Mouse (Mus musculus) heart, adult 18-20 months (tissue): Measurements from ENCODE around the gene Dffb. TPM values are rescaled to one million over a fixed set of nuclear protein-coding genes. Genes with fewer than 3 reads are reported as not detected.

Source experiments
- DNase-seq, 2 experiments: peaks; one replicate each; pipeline ENCODE4 v3.0.0; 2021 to 2022; ENCODE audit warnings: mixed read lengths in 1 of 2
- long read RNA-seq, 2 experiments: library from polyadenylated mRNA; stranded (forward); transcript quantifications; one replicate each; pipeline ENCODE4 v2.0.0; 2021
- total RNA-seq, 2 experiments: library from RNA; stranded (reverse); gene quantifications; 2 replicates each; pipeline ENCODE4 v1.2.3; 2021

Dffb gene
- total RNA-seq = 1 to 10 TPM; 1.3 to 2.2 TPM
- long read RNA-seq, experiment 1 = 0 reads
- long read RNA-seq, experiment 2 = 0 reads

DNA sequence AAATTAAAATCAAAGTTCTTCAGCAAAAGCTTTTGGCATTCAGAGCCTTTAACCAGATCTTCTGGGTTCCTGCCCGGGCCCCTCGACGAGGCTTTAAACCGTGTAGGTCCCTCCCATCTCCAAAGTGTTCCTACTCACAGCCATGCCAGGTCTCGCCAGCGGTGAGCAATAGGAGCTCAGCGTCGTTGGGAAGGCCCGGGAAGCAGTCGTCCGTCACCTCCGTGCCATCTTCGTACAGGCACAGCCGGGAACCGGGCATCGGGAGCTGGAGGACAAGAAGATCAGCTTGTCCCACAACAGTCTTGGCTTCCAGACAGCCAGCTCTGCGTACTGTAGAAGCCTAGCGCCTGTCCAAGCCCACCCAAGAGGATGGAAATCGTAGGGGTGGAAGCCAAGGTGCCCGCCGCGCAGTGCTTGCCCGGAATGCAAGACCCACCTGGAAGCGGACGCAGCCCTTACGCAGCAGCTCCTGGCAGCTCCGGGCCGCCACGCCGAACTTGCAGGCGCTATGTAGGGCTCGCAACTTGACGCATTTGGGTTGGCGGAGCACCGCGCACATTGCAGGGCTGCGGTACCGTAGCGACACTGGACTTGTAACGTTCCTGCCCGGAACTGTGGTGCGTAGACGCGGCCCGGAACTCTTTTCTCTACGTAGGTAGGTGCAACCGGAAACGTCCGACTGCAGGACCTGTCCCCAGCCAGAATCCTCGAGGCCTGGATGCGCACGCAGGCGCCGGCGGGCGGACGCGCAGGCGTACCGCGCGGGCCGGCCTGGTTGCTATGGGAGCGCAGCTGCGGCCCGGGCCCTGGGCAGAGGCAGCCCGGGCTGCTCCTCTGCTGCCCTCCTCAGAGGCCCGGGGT is at the start of gene Dffb, which contains the start of gene Cep104:
Gene Dffb, minus strand, starts transcription at position 696 of the 861 bp plus-strand sequence.
Gene Cep104, plus strand, starts transcription at position 764 of the 861 bp plus-strand sequence.
- DNase-seq = peak; percentile 94 to 97

- peak in 1 of 2 experiments; percentile 41 for DNase-seq
Observed at GRCm38 (mm10) chr4:154023754-154024601, 49.1 kb upstream of the Dffb start.

- DNase-seq = no peak
Observed at GRCm38 (mm10) chr4:154022844-154023243, 47.9 kb upstream of the Dffb start.

- DNase-seq = peak; percentile 39 to 68
Observed at GRCm38 (mm10) chr4:154022407-154022806, 47.5 kb upstream of the Dffb start.

GRCm38 (mm10) chr4:154021432-154021831 is 46.5 kb upstream of the Dffb start:
- DNase-seq = no peak

DNA sequence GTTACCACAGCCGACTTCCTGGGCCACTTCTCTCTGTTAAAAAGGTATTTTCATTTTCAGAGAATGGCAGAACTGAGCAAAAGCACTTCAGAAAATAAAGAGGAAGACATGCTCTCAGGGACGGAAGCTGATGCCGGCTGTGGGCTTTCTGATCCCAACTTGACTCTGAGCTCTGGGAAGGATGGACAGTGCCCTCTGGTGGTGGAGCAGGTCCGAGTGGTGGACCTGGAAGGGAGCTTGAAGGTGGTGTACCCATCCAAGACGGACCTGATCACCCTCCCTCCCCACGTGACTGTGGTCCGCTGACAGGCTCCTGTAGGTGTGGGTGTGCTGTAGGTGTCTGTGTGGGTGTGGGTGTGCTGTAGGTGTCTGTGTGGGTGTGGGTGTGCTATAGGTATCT is 44.6 kb upstream of the Dffb start:
- DNase-seq = peak; percentile 37 to 64

DNA sequence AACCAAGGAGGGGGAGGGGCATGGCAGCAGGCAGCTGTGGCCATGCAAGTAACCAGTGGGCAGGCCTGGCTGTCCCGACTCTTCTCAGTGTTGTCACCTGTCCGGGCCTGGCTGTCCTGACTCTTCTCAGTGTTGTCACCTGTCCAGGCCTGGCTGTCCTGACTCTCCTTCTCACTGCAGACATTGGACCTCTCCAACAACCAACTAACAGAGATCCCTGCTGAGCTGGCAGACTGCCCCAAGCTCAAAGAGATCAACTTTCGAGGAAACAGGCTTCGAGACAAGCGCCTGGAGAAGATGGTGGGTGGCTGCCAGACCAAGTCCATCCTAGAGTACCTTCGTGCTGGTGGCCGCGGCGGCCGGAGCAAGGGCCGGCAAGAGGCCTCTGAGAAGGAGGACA is 40.5 kb upstream of the Dffb start:
- DNase-seq = peak in 1 of 2 experiments; percentile 39

DNA sequence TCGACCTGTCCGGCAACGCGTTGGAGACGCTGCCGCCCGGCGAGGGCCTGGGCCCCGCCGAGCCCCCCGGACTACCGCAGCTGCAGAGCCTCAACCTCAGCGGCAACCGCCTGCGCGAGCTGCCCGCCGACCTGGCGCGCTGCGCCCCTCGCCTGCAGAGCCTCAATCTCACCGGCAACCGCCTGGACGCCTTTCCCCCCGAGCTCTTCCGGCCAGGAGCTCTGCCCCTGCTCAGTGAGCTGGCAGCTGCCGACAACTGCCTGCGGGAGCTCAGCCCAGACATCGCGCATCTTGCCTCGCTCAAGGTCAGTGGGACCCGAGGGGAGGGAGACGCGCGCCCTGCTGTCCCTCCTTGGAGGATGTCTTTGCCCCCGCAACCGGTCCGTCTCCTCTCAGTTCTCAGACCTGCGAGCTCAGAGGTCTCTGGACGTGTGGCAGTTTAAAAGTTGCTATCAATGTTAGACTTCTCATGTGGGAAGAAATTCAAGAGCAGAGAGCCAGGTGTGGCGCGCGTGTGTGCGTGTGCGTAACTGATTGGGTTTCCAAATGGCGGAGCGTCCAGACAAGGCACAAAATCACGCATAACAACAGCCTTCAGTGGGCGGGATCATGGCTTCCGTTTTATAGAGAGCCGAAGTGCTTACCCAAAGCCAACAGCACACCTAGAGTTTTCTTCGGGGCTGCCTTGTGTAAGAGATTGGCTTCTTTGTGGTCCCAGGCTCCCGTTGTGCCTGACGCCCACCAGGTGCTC is 37.4 kb upstream of the Dffb start:
- DNase-seq = peak in 1 of 2 experiments; percentile 17

- peak; percentile 89 to 91 for DNase-seq
Observed at GRCm38 (mm10) chr4:154011646-154012089, 36.7 kb upstream of the Dffb start, which contains the start of gene Lrrc47. Gene Lrrc47 (plus strand): TSS chr4:154011731.

DNA sequence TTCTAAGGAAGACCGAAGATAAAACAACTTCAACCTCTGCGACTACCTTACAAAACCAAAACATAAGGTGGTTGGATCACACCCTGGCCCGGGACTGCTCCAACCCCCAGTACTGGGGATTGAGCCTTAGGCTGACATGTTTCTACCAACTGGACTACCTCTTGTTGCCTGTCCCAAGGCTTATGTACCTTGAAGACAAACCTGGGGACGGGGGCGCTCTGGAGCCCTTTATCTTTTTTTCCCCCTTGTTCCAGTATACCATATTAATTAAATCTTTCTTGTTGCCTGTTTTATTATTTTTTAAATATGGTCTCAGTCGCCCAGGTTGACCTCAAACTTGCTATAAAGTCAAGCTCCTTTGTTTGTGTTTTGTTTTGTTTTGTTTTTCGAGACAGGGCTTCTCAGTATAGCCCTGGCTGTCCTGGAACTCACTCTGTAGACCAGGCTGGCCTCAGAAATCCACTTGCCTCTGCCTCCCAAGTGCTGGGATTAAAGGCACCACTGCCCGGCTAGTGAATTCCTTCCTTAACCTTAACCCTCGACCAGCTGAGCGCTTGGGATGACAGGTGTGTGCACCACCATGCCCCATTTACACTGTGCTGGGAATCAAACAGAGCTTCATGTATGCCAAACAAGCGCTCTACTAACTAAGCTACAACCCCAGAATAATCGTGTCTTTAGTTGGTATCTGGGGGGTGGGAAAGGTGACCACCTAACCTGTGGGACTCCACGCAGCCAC is 36.1 kb upstream of the Dffb start:
- DNase-seq = no peak

- no peak for DNase-seq
Observed at GRCm38 (mm10) chr4:154007759-154008158, 32.8 kb upstream of the Dffb start.

GRCm38 (mm10) chr4:154006264-154006663 is 31.3 kb upstream of the Dffb start:
- DNase-seq = no peak

DNA sequence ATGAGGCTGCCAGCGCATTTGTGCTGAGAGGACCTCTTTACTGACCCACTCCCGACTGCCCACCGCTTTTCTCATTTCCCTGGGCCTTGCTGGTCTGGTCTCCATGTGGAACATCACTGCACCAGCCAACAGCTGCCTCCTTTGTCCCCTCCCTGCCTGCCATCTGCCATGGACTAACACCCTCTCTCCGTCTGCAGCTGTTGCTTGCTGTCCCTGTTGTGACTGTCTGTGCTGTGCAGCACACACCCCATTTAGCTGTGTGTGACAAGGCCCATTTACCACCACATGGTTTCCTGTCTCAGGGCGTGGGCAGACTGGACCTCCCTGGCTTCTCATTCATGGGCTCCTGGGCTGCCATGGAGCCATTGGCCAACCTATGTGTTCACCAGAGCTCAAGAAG is 30.6 kb upstream of the Dffb start:
- no peak for DNase-seq

GRCm38 (mm10) chr4:153993505-153993904 is 18.6 kb upstream of the Dffb start:
- no peak for DNase-seq

GRCm38 (mm10) chr4:153992715-153993114 is 17.8 kb upstream of the Dffb start:
- no peak for DNase-seq

GRCm38 (mm10) chr4:153980470-153980869 is 5.5 kb upstream of the Dffb start:
- DNase-seq = no peak

DNA sequence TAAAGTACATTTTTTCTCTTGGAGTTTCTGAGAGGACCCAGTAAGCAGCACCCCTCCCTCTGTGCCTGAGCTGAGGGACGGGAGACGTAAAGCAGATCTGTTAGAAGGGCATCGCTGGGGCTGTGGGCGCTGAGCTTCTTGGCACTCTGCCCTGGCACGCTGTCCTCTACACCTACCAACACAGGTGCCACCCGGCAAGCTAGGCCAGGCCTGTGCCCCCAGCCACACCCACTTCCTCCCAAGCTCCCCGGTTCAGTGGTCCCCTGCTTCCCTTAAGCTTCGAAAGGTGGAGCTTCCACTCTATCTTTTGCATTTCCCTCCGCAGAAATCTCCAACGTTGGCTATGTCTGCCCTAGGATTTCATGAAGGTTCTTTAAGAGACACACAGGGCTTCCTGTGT is 4.3 kb upstream of the Dffb start:
- no peak for DNase-seq

GRCm38 (mm10) chr4:153975768-153976167 is 842 bp upstream of the Dffb start:
- DNase-seq = no peak

DNA sequence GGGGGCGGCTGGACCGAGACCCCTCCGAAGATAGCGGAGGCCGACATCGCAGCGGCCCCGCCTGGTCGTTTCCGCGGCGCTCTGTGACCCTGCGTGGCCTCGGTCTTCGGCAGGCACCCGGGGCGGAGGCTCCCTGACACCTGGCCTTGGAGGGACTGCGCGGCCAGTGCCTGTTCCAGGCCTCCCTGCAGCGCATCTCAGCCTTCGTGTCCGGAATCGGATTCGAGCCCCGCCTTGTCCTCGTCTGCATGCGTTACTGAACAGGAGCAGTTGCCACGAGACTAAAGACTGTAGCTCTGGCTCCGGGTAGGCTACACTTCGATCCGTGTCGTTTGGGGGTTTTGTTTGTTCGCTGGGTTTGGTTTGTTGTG is 351 bp upstream of the Dffb start:
- DNase-seq = no peak

GRCm38 (mm10) chr4:153968063-153968462 is 6.9 kb downstream of the Dffb start:
- no peak for DNase-seq

GRCm38 (mm10) chr4:153967556-153967955 is 7.4 kb downstream of the Dffb start:
- DNase-seq = no peak
